Mouse (Mus musculus) adrenal gland, adult (tissue): ENCODE measurements around the gene Osbpl6.
"Not testable (repeated sequence)": the region's sequence is repeated elsewhere in the genome, so short reads cannot be mapped to it uniquely, and the experiment has no call there.

Experiments
- DNase-seq, 2 experiments: peaks; one replicate each; pipeline ENCODE4 v3.0.0; 2022 to 2023; ENCODE audit warnings: low spot score in 1 of 2; ENCODE audit not compliant: inconsistent age in 2 of 2

Gene Osbpl6

DNA sequence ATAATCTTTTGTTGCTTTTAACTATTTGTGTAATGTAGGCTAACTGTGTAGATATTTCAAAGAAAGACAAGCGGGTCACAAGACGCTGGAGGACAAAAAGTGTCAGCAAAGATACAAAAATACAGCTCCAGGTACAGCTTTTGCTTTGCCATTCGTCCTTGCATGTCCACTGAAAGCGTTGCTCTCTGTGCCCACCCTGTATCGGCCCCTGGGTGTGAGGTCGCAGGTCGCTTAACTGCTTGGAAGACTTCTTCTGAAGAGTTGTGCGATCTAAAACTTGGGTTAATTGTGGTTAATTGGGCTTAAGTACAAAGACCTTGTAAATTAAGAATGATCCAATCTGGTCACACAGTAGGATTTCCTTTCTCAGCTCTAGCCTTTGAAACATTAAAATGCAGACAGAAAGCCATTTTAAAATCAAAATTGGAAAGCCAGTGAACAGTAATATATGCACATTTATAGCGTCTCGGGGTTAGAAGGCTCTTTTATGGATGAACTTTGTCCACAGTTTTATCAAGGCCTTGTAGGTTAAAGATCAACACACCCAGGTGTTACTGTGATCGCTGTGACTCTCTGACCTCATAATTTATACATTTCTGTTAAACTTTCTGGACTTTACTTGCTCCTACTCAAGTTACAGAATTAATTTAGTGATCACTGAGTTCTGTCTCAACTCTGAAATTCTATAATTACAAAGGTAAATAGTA lies 149.7 kb downstream of the Osbpl6 start:
- DNase-seq = no peak

DNA sequence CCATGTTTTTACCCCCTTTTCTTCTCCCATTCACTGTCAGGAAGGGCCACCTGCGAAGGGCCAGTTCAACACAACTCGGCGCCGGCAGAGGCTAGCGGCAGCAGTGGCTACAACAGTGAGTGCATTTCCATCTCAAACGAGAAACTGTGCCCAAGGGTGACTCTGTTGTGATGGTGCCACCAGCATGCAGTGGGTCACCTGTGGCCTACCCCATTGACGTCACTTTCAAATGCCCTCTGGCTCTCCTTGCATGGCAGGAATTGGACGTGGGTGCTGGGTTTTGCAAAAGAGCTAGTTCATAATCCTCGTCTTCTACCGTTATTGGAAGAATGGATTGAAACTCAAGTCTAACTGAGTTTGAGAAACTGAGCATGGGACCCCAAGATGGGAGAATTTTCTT lies 153.8 kb downstream of the Osbpl6 start:
- no peak for DNase-seq

DNA sequence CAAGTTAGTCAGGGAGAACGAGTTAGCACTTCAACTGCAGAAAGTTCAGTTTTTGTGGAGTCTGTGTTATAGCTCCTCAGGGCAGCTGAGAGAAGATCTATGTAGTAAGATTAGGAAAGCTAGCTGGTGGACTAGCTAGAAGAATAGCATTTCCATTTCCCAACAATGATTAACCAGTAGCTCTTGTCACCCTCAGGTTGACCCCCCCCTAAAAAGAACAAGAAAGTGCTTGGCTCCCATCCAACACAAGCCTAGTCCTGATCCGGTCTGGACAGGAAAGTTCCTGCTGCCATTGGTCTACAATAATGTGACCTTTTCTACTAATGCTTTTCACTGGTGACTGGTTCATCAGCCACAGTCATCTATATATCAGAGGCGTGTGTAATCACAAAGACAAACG lies 157.6 kb downstream of the Osbpl6 start:
- DNase-seq = no peak

DNA sequence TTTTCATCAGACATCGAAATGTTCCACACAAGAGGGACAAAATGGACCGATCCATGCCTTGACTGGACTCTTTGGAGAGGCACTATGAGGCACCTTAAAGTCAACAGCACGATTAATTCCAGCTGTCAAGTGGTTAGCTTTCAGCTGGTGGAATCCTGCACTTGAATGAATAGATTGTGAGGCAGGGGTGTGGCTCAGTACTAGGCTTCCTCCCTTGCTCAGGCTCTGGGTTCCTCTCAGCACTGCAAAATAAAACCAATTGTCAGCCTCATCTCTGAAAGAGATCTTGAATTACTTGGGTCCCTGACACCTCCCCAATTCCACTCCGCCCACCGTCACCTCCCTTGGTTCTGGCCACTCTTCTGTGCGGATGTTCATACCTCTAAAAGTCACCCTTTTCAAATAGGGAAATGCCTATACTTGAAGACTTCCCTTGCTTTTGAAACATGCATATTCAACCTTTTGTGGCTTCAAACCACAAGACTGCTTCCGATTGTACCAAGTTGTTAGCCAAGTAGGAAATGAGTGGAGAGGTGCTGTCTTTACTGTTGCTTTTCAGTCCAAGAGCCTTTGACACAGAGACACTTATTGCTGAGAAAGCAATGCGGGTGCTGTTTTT lies 160.7 kb downstream of the Osbpl6 start:
- DNase-seq = no peak

DNA sequence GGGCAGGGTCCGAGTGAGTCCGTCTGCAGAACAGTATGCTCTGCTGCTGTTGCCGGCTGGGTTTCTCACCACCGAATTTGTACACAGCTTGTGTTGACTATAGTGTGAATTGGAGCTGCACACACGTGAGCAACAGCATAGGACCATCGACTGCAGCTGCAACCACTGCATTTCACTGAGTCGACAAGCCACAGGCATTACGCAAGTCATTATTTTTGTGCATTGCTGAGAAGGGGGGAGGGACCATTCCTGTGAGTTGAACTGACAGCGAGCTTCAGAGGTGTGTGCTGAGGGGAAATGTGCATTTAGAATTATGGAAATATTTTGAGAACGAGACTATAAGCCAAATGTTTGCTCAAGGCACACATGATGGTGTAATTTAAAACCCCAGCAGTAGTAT lies 165.2 kb downstream of the Osbpl6 start:
- no peak for DNase-seq

DNA sequence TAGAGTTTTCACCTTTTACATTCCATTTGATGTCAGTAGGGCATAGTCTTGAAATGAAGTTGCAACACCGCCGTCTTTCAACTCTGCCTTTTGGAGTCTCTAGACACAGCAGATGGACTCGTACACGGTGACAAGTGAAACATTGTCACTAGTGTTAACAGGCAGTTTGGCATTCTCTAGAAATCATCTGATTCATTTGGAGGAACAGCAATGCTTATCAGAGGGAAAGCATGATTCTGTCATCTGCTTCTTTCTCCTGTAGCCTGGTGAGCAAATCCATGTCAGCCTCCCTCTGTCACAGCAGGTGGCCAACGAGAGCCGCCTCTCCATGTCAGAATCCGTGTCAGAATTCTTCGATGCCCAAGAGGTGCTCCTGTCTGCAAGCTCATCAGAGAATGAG lies 172.6 kb downstream of the Osbpl6 start:
- no peak for DNase-seq

DNA sequence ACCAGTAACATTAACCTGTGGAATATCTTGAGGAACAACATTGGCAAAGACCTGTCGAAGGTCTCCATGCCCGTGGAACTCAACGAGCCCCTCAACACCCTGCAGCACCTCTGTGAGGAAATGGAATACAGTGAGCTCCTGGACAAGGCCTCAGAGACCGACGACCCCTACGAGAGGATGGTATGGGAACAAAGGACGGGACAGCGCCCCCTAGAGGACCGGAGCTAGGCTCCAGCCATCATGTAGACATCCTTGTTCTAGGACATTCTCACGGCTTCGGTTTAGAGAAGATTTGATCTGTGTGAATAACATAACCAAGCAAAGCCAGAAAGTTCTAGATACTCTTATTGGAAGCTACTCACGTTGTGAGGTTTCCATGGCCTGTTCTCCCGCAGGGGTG lies 178.8 kb downstream of the Osbpl6 start:
- peak in 1 of 2 experiments; percentile 53 for DNase-seq

DNA sequence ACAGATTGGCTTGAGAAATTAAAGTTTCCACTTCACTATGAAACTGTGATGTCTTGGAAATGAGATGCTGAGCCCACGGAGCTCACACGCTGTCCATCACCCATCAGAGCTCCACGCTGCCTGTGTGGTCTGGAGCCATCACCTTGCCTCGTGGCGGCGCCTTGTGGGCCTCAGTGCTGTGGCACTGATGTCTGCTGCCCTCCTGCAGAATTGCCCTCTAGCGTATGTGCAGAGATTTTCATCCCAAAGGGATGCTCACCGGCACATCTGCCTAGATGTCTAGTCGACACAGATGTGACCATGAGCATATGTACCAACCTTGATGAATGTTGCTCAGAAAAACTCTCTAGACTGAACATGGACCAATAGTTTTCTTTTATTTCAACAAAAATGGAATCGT lies 180.6 kb downstream of the Osbpl6 start:
- no peak for DNase-seq

DNA sequence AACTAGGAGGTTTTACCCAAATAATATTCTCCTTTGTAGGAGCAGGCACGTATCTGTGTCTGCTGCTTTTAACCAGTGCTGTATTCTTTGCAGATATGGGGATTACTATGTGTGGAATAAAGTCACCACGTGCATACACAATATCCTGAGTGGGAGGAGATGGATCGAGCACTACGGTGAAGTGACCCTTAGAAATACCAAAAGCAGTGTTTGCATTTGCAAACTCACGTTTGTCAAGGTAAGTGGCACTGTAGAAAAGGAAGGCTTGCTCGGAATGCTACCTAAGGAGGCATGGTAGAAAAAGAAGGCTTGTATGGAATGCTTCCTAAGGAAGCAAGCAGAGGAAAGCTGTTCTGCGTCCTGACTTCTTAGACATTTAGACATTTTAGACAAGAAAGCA lies 183.9 kb downstream of the Osbpl6 start:
- no peak for DNase-seq

DNA sequence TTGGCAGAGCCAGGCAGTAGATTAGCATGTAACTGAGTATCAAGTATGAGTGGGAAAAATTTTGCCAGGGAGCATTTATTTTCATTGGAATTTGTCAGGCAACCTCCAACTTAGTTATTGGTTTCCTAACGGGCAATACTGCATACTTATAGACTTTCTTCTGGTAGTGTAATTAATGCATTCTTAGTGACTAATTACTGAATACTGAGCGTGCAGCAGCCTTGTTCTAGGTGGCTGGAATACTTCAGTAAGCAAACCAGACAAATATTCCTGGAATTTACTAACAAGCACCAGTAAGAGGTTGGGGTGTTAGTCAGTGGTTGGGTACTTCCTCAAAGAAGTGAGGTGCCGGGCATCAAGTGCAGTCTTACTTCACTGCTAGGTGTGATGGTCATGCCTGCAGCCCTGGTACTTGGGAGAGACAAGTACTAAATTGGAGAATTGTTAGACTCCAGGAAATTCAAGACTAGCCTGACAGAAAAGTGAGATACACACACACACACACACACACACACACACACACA lies 186.2 kb downstream of the Osbpl6 start:
- no peak for DNase-seq

DNA sequence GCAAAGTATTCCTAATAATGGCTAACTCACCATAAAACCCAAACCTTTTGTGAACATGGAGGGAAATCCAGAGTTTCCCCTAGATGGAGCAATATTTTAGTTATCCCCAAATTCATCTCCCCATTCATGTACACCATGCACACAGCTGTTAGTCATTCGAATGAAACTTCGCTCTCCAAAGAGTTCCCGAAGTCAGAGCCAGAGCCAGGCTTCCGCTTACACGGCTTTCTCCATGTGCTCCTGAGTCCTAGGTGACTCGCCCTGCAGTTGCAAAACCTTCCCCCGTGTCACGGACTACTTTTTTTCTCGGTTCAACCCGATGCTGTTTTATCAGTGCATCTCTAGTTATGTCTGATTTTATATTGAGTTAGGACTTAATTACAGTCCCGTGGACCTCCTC lies 191.2 kb downstream of the Osbpl6 start:
- DNase-seq = no peak

DNA sequence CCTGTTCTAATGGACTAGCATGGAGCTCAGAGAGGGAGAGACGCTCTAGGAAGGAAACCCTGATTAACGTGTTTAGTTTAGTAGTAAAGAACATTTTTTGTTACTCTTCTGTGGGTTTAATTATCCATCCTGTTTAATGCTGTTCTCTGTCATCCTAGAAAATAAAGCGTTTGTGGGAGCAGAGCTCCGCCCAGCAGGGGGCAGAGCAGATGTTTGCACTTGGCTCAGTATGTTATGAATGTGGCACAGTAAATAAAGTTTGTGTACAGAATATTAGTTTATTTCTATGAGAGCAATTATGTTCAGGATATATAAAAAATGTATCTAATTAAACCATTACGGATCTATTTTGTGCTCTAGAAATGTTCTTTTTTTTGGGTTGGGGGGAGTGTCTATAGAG lies 192.9 kb downstream of the Osbpl6 start:
- peak in 1 of 2 experiments; percentile 41 for DNase-seq

DNA sequence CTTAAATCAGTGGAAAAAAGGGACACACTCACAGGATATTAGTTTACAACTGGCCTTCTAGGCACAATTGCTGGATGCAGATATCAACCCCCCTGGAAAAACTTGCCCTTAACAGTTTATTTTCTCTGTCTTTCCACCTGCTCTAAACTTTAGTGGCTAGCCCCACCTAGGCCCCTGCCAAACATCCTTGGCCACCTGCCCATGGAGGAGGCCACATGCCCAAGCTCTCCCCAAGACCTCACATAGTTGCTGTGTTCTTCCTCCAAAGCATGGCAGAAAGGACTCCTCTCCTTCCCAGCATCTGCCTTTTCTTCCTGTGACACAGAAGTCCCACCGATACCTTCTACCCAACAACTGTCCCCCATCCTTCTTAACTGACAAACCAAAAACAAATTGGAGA lies 195.9 kb downstream of the Osbpl6 start:
- no peak for DNase-seq

DNA sequence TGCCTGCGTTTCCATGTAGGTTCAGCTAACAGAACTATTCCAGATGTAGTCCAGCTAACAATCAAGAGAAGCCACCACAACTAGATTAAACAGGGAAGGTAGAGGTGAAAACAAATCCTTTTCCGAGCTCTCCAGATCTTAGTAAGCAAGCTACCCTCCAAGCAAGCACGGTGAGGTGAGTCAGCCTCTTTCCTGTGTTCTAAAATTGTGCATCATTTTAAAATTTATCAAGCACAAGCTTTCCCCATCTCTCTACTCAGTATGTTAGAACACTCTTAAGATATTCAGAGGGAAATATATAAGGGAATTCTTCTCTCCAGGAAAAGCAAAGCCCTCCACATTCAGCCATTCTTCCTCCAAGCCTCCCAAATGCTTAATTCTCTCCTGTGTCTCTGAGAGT lies 200.4 kb downstream of the Osbpl6 start:
- no peak for DNase-seq

DNA sequence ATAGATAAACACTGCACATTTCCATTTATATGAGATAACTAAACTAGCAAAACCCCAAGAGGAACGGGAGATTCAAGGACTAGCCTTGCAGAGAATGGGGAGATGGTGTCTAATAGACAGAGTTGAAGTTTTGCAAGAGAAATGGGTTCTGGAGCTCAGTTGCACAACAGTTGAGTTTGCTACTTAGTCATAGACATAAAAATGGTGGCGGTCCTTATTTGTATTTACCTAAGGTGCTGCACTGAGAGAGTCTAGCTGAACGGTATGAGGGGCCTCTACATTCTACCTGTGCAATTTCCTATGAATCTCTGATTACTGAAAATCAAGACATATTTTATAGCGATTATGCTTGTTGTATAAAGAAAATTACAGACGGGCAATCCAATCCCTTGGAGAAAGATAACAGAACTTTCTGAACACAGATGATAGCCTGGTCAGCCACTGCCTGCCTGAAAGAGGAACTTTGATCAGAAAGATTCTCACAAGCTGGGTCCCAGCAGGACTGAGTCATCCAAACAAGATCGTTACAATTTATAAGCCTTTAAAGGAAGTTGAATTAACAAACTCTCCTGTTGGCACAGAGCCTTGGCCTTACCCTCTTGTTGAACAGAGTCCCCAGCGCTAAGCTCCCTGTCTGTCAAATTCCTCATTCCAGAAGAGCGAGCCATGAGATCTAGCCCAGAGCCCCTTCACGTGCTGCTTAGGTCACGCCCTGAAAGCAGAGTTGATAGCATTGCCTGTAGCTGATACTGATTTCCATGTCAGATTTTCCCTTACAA lies 204.2 kb downstream of the Osbpl6 start:
- DNase-seq = peak in 1 of 2 experiments; percentile 56

DNA sequence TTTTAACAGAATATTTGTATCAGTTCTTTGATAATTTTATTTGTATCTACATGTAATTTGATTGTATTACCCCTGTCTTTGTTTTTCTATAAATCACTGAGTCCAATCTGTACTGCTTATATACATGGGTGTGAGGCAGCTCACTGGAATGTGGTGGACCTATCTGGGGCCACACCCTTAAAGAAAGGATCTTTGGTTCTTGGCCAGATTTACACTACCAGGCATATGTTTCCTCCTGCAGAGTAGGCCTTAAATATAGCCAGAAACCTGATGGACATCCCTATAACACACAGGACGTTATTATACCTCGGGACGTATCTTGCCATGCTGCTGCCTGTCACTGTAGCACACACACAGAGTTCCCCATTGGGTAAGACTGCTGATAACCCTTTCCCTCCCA lies 205.7 kb downstream of the Osbpl6 start:
- no peak for DNase-seq

DNA sequence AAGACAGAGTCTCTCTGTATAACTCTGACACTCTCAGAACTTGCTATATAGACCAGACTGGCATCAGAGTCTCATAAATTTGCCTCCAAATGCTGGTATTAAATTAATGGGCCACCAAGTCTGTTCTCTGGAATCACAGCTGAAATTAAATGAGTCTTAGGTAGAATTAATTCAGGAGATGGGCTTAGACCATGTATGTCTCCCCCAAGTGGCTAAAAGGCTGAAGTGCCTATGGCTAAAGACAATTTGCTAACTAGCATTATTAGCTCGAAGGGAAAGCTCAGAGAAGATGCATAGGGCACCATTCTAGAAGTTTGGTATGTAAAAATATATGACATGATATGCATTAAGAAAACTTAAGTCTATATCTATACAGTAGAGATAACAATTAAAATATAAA lies 211.8 kb downstream of the Osbpl6 start:
- DNase-seq = peak; percentile 18 to 75

DNA sequence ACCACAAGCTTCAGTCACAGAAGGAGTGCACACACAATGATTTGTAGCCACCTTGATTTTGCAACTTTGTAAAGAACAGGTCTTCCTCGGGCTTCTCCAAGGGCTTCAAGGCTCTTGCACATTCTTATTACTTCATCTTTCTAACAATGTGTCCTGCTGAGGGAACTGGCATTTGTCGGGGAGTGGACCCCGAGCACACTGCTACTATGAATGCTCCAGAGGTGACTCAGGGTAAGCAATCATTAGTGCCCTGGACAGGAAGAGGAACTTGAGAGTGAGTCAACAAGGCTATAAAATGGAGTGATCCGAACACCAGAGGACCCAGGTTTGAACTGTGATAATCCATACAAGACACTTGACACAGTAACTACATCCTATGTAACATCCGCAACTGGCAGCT lies 213.9 kb downstream of the Osbpl6 start:
- no peak for DNase-seq

DNA sequence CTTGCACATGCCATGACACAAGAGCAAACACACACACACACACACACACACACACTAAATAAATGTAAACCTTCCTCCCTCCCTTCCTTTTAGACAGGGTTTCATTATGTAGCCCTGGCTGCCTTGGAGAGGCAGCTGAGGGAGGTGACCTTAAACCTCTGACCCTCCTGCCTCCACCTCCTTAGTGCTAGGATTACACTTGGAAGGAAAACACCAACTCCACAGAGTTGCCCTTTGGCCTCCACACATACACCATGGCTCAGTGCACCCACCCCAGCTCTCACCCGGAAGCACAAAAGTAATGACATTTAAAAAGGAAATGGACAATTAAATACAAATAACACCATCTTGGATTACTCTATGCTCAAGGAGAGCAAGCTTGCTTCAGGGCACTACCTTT lies 215.4 kb downstream of the Osbpl6 start:
- no peak for DNase-seq

DNA sequence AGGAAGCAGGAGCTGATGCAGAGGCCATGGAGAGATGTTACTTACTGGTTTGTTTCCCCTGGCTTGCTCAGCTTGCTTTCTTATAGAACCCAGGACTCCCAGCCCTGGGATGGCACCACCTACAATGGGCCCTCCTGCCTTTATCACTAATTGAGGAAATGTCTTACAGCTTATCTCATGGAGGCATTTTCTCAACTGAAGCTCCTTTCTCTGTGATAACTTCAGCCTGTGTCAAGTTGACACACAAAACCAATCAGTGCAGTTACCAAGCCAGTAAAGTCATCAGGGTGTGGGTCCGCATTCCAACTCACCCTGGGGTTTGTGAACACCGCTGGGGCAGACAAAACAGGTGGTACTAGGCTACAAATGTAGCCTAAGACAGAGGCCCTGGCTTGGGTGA lies 216.0 kb downstream of the Osbpl6 start:
- not testable (repeated sequence) for DNase-seq

DNA sequence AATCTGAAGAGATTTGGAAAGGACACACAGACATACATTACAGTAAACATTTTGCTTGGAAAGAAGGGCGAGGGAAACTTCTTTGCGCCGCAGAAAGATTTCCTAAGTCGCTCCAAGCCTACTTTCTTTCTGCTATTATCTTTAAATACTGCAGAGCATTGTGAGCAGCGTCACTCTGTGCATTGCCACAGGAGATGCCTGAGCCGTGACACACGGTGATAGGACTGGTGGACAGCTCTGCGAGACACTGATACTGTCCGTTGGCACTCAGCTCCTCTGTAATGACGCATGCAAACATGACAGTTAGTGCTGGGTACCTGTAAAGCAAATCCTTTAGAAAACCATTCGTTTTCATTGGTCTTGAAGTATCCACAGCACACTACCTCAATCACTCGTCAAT lies 224.0 kb downstream of the Osbpl6 start:
- DNase-seq = no peak

DNA sequence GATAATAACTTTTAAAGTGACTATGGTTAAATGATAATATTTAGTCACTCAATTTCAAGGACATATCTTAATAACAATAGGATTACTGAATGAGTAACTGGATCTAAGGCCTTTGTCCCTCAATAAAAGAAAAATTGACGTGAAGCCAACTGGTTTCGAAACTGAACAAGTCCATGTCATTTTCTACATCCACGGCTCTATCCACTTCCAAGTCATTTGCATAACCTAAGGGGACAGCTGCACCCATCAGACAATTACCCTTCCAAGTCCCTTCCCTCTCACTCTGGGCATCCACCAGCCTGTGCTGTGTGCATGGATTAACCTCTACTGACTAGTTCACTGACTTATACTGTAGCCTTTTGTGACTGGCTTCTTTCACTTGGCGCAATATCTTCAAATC lies 225.3 kb downstream of the Osbpl6 start:
- DNase-seq = peak in 1 of 2 experiments; percentile 52
